Mouse (Mus musculus): ENCODE measurements around the gene Abcb8. TPM values are rescaled to one million over a fixed set of nuclear protein-coding genes. Genes with fewer than 3 reads are reported as not detected.

Gene Abcb8
- polyA plus RNA-seq, 1 experiment from 2014 or later, result 45.8 TPM

DNA sequence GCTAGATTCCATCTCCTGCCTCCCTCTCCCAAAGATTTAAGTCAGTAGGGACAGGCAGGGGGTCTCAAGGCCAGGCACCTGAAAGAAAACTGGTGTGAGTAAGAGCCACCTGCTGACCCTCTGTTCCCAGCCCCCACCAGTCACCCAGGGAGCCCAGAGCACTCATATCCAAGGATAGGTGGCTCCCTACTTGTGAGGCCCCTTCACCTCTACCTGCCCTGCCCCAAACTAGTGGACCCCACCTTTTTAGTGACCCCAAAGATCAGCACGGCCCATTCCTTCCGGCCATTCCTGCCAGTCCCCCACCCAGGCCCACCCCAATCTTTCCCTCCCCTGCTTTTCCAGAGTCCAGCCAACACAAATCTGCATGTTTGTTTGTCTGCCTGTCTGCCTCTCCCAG lies 30.0 kb upstream of the Abcb8 start:
- Histone ChIP-seq H3K4me1 (ENCODE audit: control insufficient read depth, insufficient read depth, low read length) (no peaks in the 10 kb centered on the region), H3K9me3 (ENCODE audit: control insufficient read depth, low read length) (no peaks in the 10 kb centered on the region), H3K27me3 (ENCODE audit: control insufficient read depth, insufficient read depth, low read length) (no peaks in the 10 kb centered on the region), H3K9ac (ENCODE audit: low read length) (no peak overlapping the region), H3K36me3 (ENCODE audit: control insufficient read depth, insufficient read depth, low read length) (no peaks in the 10 kb centered on the region), H3K4me2 (ENCODE audit: low read depth) (no peak overlapping the region), H3K4me3 (ENCODE audit: low read depth, low read length) (no peak overlapping the region), H3K27ac (ENCODE audit: low read depth, low read length) (no peak overlapping the region)
- ATAC-seq (ENCODE audit: insufficient read depth, low FRiP score, low TSS enrichment), result no peak
- DNase-seq (ENCODE audit: low spot score), result no peak
- 80% methylated on average over 2 of the region's 2 CpGs for WGBS

GRCm38 (mm10) chr5:24364061-24364460 lies 29.4 kb upstream of the Abcb8 start:
- Histone ChIP-seq H3K36me3 (ENCODE audit: control insufficient read depth, insufficient read depth, low read length) (no peaks in the 10 kb centered on the region), H3K4me3 (ENCODE audit: low read depth, low read length) (no peak overlapping the region), H3K27ac (ENCODE audit: low read depth, low read length) (no peak overlapping the region), H3K27me3 (ENCODE audit: control insufficient read depth, insufficient read depth, low read length) (no peaks in the 10 kb centered on the region), H3K4me2 (ENCODE audit: low read depth) (no peak overlapping the region), H3K9me3 (ENCODE audit: control insufficient read depth, low read length) (no peaks in the 10 kb centered on the region), H3K9ac (ENCODE audit: low read length) (no peak overlapping the region), H3K4me1 (ENCODE audit: control insufficient read depth, insufficient read depth, low read length) (no peaks in the 10 kb centered on the region)
- ATAC-seq (ENCODE audit: insufficient read depth, low FRiP score, low TSS enrichment) (no peak), DNase-seq (ENCODE audit: low spot score) (no peak)
- 66% methylated on average over 3 of the region's 3 CpGs for WGBS

DNA sequence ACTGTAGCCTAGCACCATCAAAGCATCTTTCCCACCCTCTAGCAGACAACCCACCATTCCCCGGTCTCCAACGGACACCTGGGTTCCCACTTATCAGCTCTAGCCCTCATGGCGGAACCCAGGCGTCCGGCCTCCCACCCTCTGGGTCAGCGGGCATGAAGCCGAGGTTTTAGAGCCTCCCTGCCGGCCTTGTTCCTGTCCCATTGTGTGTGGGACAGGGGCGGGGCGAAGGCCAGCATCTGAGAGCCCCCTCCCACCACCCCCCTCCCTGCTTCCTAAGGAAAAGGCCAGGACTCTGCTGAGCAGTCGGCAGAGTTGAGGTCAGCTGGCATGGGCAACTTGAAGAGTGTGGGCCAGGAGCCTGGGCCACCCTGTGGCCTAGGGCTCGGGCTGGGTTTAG lies 29.0 kb upstream of the Abcb8 start, which contains the start of gene Nos3:
Nos3 (plus strand) TSS at position 303 of the 400 bp plus-strand sequence.
- no peak within 1 kb of the TSS for H3K27ac ChIP-seq (ENCODE audit: low read depth, low read length)
- no peak within 1 kb of the TSS for H3K4me3 ChIP-seq (ENCODE audit: low read depth, low read length)
- no peaks in the 10 kb centered on the region for H3K36me3 ChIP-seq (ENCODE audit: control insufficient read depth, insufficient read depth, low read length)
- WGBS, result 57% methylated on average over 12 of the region's 12 CpGs
- no peaks in the 10 kb centered on the region for H3K27me3 ChIP-seq (ENCODE audit: control insufficient read depth, insufficient read depth, low read length)
- DNase-seq (ENCODE audit: low spot score) (no peak), ATAC-seq (ENCODE audit: insufficient read depth, low FRiP score, low TSS enrichment) (no peak)
- no peak within 1 kb of the TSS; the same call in 1 of the 2 replicates for H3K9ac ChIP-seq (ENCODE audit: low read length)
- no peaks in the 10 kb centered on the region for H3K4me1 ChIP-seq (ENCODE audit: control insufficient read depth, insufficient read depth, low read length)
- H3K9me3 ChIP-seq (ENCODE audit: control insufficient read depth, low read length), result no peaks in the 10 kb centered on the region
- H3K4me2 ChIP-seq (ENCODE audit: low read depth), result no peak within 1 kb of the TSS

GRCm38 (mm10) chr5:24364963-24365362 lies 28.5 kb upstream of the Abcb8 start:
- no peak overlapping the region for H3K4me3 ChIP-seq (ENCODE audit: low read depth, low read length)
- no peak overlapping the region; the same call in 1 of the 2 replicates for H3K9ac ChIP-seq (ENCODE audit: low read length)
- H3K9me3 ChIP-seq (ENCODE audit: control insufficient read depth, low read length), result no peaks in the 10 kb centered on the region
- no peaks in the 10 kb centered on the region for H3K27me3 ChIP-seq (ENCODE audit: control insufficient read depth, insufficient read depth, low read length)
- WGBS, result 90% methylated on average over 10 of the region's 10 CpGs
- H3K27ac ChIP-seq (ENCODE audit: low read depth, low read length), result no peak overlapping the region
- H3K4me1 ChIP-seq (ENCODE audit: control insufficient read depth, insufficient read depth, low read length), result no peaks in the 10 kb centered on the region
- H3K36me3 ChIP-seq (ENCODE audit: control insufficient read depth, insufficient read depth, low read length), result no peaks in the 10 kb centered on the region
- no peak for ATAC-seq (ENCODE audit: insufficient read depth, low FRiP score, low TSS enrichment)
- DNase-seq (ENCODE audit: low spot score), result no peak
- no peak overlapping the region for H3K4me2 ChIP-seq (ENCODE audit: low read depth)

- Histone ChIP-seq H3K4me3 (ENCODE audit: low read depth, low read length) (no peak overlapping the region), H3K27ac (ENCODE audit: low read depth, low read length) (no peak overlapping the region), H3K27me3 (ENCODE audit: control insufficient read depth, insufficient read depth, low read length) (no peaks in the 10 kb centered on the region), H3K4me1 (ENCODE audit: control insufficient read depth, insufficient read depth, low read length) (no peaks in the 10 kb centered on the region), H3K9me3 (ENCODE audit: control insufficient read depth, low read length) (no peaks in the 10 kb centered on the region), H3K4me2 (ENCODE audit: low read depth) (no peak overlapping the region), H3K9ac (ENCODE audit: low read length) (no peak overlapping the region), H3K36me3 (ENCODE audit: control insufficient read depth, insufficient read depth, low read length) (no peaks in the 10 kb centered on the region)
- 48% methylated on average over 5 of the region's 5 CpGs for WGBS
- no peak for ATAC-seq (ENCODE audit: insufficient read depth, low FRiP score, low TSS enrichment)
- DNase-seq (ENCODE audit: low spot score), result no peak
These were observed 27.9 kb upstream of the Abcb8 start for GRCm38 (mm10) chr5:24365528-24365927.

DNA sequence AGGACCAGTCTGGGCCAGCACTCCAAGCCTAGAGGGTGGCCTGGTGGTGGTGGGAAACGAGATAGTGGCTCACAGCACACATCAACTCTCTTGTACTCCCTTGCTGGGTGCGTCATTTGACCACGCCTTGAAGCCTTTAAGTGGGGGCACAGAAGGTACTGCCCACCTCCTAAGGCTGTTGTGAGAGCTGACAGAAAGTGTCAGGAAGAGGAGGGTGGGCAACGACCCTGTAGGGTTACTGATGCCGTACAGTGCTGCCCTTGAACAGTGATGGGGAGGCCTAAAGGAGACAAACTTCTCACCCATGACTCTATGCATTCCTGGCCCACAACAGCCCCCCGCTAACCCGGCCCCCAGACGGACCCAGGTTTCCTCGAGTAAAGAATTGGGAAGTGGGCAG lies 27.0 kb upstream of the Abcb8 start:
- Histone ChIP-seq H3K27ac (ENCODE audit: low read depth, low read length) (no peak overlapping the region), H3K9ac (ENCODE audit: low read length) (no peak overlapping the region), H3K4me1 (ENCODE audit: control insufficient read depth, insufficient read depth, low read length) (no peaks in the 10 kb centered on the region), H3K9me3 (ENCODE audit: control insufficient read depth, low read length) (no peaks in the 10 kb centered on the region), H3K4me3 (ENCODE audit: low read depth, low read length) (no peak overlapping the region), H3K36me3 (ENCODE audit: control insufficient read depth, insufficient read depth, low read length) (no peaks in the 10 kb centered on the region), H3K27me3 (ENCODE audit: control insufficient read depth, insufficient read depth, low read length) (no peaks in the 10 kb centered on the region), H3K4me2 (ENCODE audit: low read depth) (no peak overlapping the region)
- 83% methylated on average over 9 of the region's 9 CpGs for WGBS
- ATAC-seq (ENCODE audit: insufficient read depth, low FRiP score, low TSS enrichment) (no peak), DNase-seq (ENCODE audit: low spot score) (no peak)

DNA sequence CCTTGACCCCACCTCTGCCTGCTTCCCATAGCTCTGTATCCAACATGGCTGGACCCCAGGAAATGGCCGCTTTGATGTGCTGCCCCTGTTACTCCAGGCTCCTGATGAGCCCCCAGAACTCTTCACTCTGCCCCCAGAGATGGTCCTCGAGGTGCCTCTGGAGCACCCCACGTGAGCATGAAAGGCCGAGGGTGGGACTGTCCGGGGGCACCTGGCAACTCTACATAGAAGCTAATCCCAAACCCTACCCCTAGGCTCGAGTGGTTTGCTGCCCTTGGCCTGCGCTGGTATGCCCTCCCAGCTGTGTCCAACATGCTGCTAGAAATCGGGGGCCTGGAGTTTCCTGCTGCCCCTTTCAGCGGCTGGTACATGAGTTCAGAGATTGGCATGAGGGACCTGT lies 23.7 kb upstream of the Abcb8 start:
- Histone ChIP-seq H3K4me3 (ENCODE audit: low read depth, low read length) (no peak overlapping the region), H3K4me2 (ENCODE audit: low read depth) (no peak overlapping the region), H3K9me3 (ENCODE audit: control insufficient read depth, low read length) (no peaks in the 10 kb centered on the region), H3K36me3 (ENCODE audit: control insufficient read depth, insufficient read depth, low read length) (no peaks in the 10 kb centered on the region), H3K9ac (ENCODE audit: low read length) (no peak overlapping the region), H3K27me3 (ENCODE audit: control insufficient read depth, insufficient read depth, low read length) (no peaks in the 10 kb centered on the region), H3K27ac (ENCODE audit: low read depth, low read length) (no peak overlapping the region), H3K4me1 (ENCODE audit: control insufficient read depth, insufficient read depth, low read length) (no peaks in the 10 kb centered on the region)
- ATAC-seq (ENCODE audit: insufficient read depth, low FRiP score, low TSS enrichment) (no peak), DNase-seq (ENCODE audit: low spot score) (no peak)
- WGBS, result 82% methylated on average over 9 of the region's 9 CpGs

DNA sequence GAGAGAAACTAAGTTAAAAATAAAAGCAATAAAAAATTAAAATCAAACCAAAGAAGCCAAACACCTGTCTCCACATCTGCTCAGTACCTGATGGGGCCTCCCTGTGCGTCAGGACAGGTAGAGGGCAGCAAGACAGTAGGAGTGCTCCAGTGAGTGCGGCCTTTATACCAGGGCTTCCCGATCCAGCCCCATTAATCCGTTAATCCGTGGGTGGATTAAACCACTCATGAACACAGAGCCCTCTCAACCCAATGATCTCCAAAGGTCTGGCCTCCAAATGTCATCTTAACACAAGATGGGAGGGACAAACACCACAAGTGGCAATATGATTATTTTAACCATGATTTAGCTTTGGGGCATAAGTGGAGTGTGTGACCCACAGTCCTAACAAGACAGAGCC lies 19.7 kb upstream of the Abcb8 start:
- no peak for ATAC-seq (ENCODE audit: insufficient read depth, low FRiP score, low TSS enrichment)
- Histone ChIP-seq H3K4me3 (ENCODE audit: low read depth, low read length) (no peak overlapping the region), H3K27me3 (ENCODE audit: control insufficient read depth, insufficient read depth, low read length) (no peaks in the 10 kb centered on the region), H3K27ac (ENCODE audit: low read depth, low read length) (no peak overlapping the region), H3K9me3 (ENCODE audit: control insufficient read depth, low read length) (no peaks in the 10 kb centered on the region), H3K4me1 (ENCODE audit: control insufficient read depth, insufficient read depth, low read length) (no peaks in the 10 kb centered on the region), H3K36me3 (ENCODE audit: control insufficient read depth, insufficient read depth, low read length) (no peaks in the 10 kb centered on the region), H3K9ac (ENCODE audit: low read length) (no peak overlapping the region), H3K4me2 (ENCODE audit: low read depth) (no peak overlapping the region)
- 79% methylated on average over 5 of the region's 5 CpGs for WGBS
- DNase-seq (ENCODE audit: low spot score), result no peak

DNA sequence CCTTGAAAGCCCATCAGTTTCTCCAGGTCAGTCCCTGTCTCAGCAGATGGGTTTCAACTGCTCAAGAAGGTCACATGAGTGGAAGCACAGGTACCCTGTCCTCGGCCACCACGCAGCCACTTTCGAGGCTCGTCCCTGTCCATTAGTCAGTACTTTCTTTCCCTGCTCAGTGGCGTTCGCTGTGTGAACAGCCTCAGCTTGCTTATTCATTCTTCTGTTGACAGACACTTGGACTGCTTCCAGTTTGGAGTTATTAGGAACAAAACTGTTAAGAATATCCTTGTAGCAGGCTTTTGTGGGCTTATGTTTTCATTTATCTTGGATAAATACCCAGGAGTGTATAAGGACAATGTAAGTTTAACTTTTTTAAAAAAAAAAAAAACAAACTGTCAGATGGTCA lies 19.2 kb upstream of the Abcb8 start:
- H3K9ac ChIP-seq (ENCODE audit: low read length), result no peak overlapping the region
- H3K27ac ChIP-seq (ENCODE audit: low read depth, low read length), result no peak overlapping the region
- H3K4me2 ChIP-seq (ENCODE audit: low read depth), result no peak overlapping the region
- H3K27me3 ChIP-seq (ENCODE audit: control insufficient read depth, insufficient read depth, low read length), result no peaks in the 10 kb centered on the region
- no peak for ATAC-seq (ENCODE audit: insufficient read depth, low FRiP score, low TSS enrichment)
- H3K4me1 ChIP-seq (ENCODE audit: control insufficient read depth, insufficient read depth, low read length), result no peaks in the 10 kb centered on the region
- H3K36me3 ChIP-seq (ENCODE audit: control insufficient read depth, insufficient read depth, low read length), result no peaks in the 10 kb centered on the region
- no peaks in the 10 kb centered on the region for H3K9me3 ChIP-seq (ENCODE audit: control insufficient read depth, low read length)
- no peak for DNase-seq (ENCODE audit: low spot score)
- no peak overlapping the region for H3K4me3 ChIP-seq (ENCODE audit: low read depth, low read length)
- WGBS, result 85% methylated on average over 6 of the region's 6 CpGs
